Mouse (Mus musculus) kidney, postnatal 0 days (tissue): ENCODE data around the gene Asic5. TPM values are rescaled to one million over a fixed set of nuclear protein-coding genes. Genes with fewer than 3 reads are reported as not detected.

Experiments used
- ATAC-seq: fragments of 200-750 bp; cut with Nextera tagmentation; replicated peaks from 2 replicates; pipeline ENCODE4 v1.8.0; 2017; ENCODE audit warnings: low read depth, moderate number of reproducible peaks, moderate TSS enrichment, moderate library complexity; ENCODE audit not compliant: low FRiP score
- DNase-seq: peaks from one replicate; pipeline ENCODE4 v3.0.0-alpha.2; 2016; ENCODE audit warnings: low spot score
- H3K27ac ChIP-seq: fragments of 300-500 bp; sonication (generic); 2 replicates; pipeline ENCODE4 v1.5.1; 2014; ENCODE audit warnings: mild to moderate bottlenecking
- H3K27me3 ChIP-seq: fragments of 300-500 bp; sonication (generic); 2 replicates; pipeline ENCODE4 v1.6.1; 2014; ENCODE audit warnings: low read length, mixed read lengths; ENCODE audit not compliant: insufficient read depth
- H3K36me3 ChIP-seq: fragments of 300-500 bp; sonication (generic); 2 replicates; pipeline ENCODE4 v1.6.1; 2014; ENCODE audit warnings: low read length, mixed read lengths; ENCODE audit not compliant: insufficient read depth
- H3K4me1 ChIP-seq: fragments of 300-500 bp; sonication (generic); replicated peaks from 2 replicates; pipeline ENCODE4 v1.6.1; 2014; ENCODE audit warnings: antibody characterized with exemption, low read length, mixed read lengths; ENCODE audit not compliant: insufficient read depth
- H3K4me2 ChIP-seq: fragments of 300-500 bp; sonication (generic); 2 replicates; pipeline ENCODE4 v1.6.1; 2014; ENCODE audit warnings: mild to moderate bottlenecking, low read length, moderate library complexity, mixed read lengths
- H3K4me3 ChIP-seq: fragments of 300-500 bp; sonication (generic); replicated peaks from 2 replicates; pipeline ENCODE4 v1.5.1; 2014; ENCODE audit warnings: low read depth, low read length
- H3K9ac ChIP-seq: fragments of 300-500 bp; sonication (generic); 2 replicates; pipeline ENCODE4 v1.6.1; 2014; ENCODE audit warnings: low read depth, low read length
- H3K9me3 ChIP-seq: fragments of 300-500 bp; sonication (generic); replicated peaks from 2 replicates; pipeline ENCODE4 v1.6.1; 2016; ENCODE audit warnings: low read length, inconsistent platforms, mixed read lengths
- CTCF ChIP-seq: IDR thresholded peaks from 2 replicates; pipeline ENCODE4 v1.5.1; 2016; ENCODE audit warnings: antibody characterized with exemption, low read depth, mild to moderate bottlenecking, moderate library complexity
- WGBS: fragments of 180-500 bp; shearing (Covaris S2); extraction: QIAGEN DNeasy Blood & Tissue Kit; methylation state at CpG from one replicate; pipeline ENCODE4 v1.1.7; 2014; 5-methylcytosine and 5-hydroxymethylcytosine counted together
- polyA plus RNA-seq: library from polyadenylated mRNA; unstranded; fragments of >200 nt; fragmentation: Nextera tagmentation; extraction: Ambion mirVana; gene quantifications from 2 replicates; pipeline ENCODE4 v1.2.1, GENCODE M21; 2015

Asic5 gene
- polyA plus RNA-seq, 1 experiment from 2014 or later = 1.0 TPM

GRCm38 (mm10) chr3:82047100-82047753, 65.1 kb downstream of the Asic5 start:
- ATAC-seq = peak; percentile 46; the same call in 1 of the 2 replicates
- DNase-seq = peak; percentile 84
- 32% methylated on average over 8 of the region's 8 CpGs for WGBS
- Histone ChIP-seq H3K36me3 (no peaks in the 10 kb centered on the region), H3K4me1 (no peaks in the 10 kb centered on the region), H3K4me2 (no peak overlapping the region), H3K4me3 (no peak overlapping the region), H3K27ac (no peak overlapping the region), H3K27me3 (no peaks in the 10 kb centered on the region), H3K9me3 (no peaks in the 10 kb centered on the region), H3K9ac (no peak overlapping the region)
- TF ChIP-seq CTCF = peak; percentile 78

- Histone ChIP-seq H3K27me3 (no peaks in the 10 kb centered on the region), H3K36me3 (no peaks in the 10 kb centered on the region), H3K4me1 (no peaks in the 10 kb centered on the region), H3K9ac (no peak overlapping the region), H3K4me3 (no peak overlapping the region), H3K4me2 (no peak overlapping the region), H3K27ac (no peak overlapping the region), H3K9me3 (no peaks in the 10 kb centered on the region)
- DNase-seq (no peak), ATAC-seq (no peak)
- WGBS = 73% methylated on average over 4 of the region's 4 CpGs
- no peak for TF ChIP-seq CTCF
These were observed 66.0 kb downstream of the Asic5 start for GRCm38 (mm10) chr3:82048078-82048477.

GRCm38 (mm10) chr3:82048681-82049080, 66.6 kb downstream of the Asic5 start:
- H3K36me3 ChIP-seq = no peaks in the 10 kb centered on the region
- H3K4me2 ChIP-seq = no peak overlapping the region
- ATAC-seq (no peak), DNase-seq (no peak)
- TF ChIP-seq CTCF = no peak
- no peaks in the 10 kb centered on the region for H3K9me3 ChIP-seq
- no peaks in the 10 kb centered on the region for H3K27me3 ChIP-seq
- WGBS = 61% methylated on average over 7 of the region's 7 CpGs
- no peaks in the 10 kb centered on the region for H3K4me1 ChIP-seq
- H3K9ac ChIP-seq = no peak overlapping the region
- H3K27ac ChIP-seq = no peak overlapping the region
- no peak overlapping the region for H3K4me3 ChIP-seq

GRCm38 (mm10) chr3:82051468-82051867, 69.4 kb downstream of the Asic5 start:
- H3K4me2 ChIP-seq = no peak overlapping the region
- no peaks in the 10 kb centered on the region for H3K27me3 ChIP-seq
- H3K9ac ChIP-seq = no peak overlapping the region
- no peaks in the 10 kb centered on the region for H3K9me3 ChIP-seq
- ATAC-seq = no peak
- no peaks in the 10 kb centered on the region for H3K4me1 ChIP-seq
- no peaks in the 10 kb centered on the region for H3K36me3 ChIP-seq
- DNase-seq = no peak
- H3K27ac ChIP-seq = no peak overlapping the region
- H3K4me3 ChIP-seq = no peak overlapping the region
- TF ChIP-seq CTCF = no peak

GRCm38 (mm10) chr3:82052029-82052428, 69.9 kb downstream of the Asic5 start:
- 61% methylated on average over 2 of the region's 2 CpGs for WGBS
- no peak overlapping the region for H3K27ac ChIP-seq

GRCm38 (mm10) chr3:82054283-82054974, 72.3 kb downstream of the Asic5 start:
- no peak for TF ChIP-seq CTCF
- H3K4me1 ChIP-seq = no peaks in the 10 kb centered on the region
- H3K27me3 ChIP-seq = no peaks in the 10 kb centered on the region
- H3K4me3 ChIP-seq = no peak overlapping the region
- WGBS = 55% methylated on average over 5 of the region's 5 CpGs
- no peaks in the 10 kb centered on the region for H3K9me3 ChIP-seq
- H3K36me3 ChIP-seq = no peaks in the 10 kb centered on the region
- H3K27ac ChIP-seq = peak overlapping the region; percentile 8; the same call in 1 of the 2 replicates
- ATAC-seq (no peak), DNase-seq (no peak)
- no peak overlapping the region for H3K9ac ChIP-seq
- H3K4me2 ChIP-seq = no peak overlapping the region

More at GRCm38 (mm10) chr3:82052029-82052428, 69.9 kb downstream of the Asic5 start:
- Histone ChIP-seq H3K9ac (no peak overlapping the region), H3K27me3 (no peaks in the 10 kb centered on the region), H3K4me2 (no peak overlapping the region), H3K36me3 (no peaks in the 10 kb centered on the region), H3K9me3 (no peaks in the 10 kb centered on the region), H3K4me1 (no peaks in the 10 kb centered on the region), H3K4me3 (no peak overlapping the region)
- DNase-seq (no peak), ATAC-seq (no peak)
- no peak for TF ChIP-seq CTCF
